Mouse (Mus musculus): ENCODE data around the gene Ftl1. TPM values are rescaled to one million over a fixed set of nuclear protein-coding genes. Genes with fewer than 3 reads are reported as not detected.
A peak's percentile ranks its signal among the peaks of the same experiment; 100 is the strongest.
"Not testable (repeated sequence)": the region's sequence is repeated elsewhere in the genome, so short reads cannot be mapped to it uniquely, and the experiment has no call there.

The Ftl1 gene
- polyA plus RNA-seq, 1 experiment from 2014 or later: 7,209 TPM

GRCm38 (mm10) chr7:45487861-45488292 lies 28.2 kb upstream of the Ftl1 start:
- DNase-seq (ENCODE audit: low spot score): peak; percentile 50
- peak overlapping the region; percentile 89 for H3K27ac ChIP-seq
- peaks cover 36% of the 10 kb centered on the region for H3K4me1 ChIP-seq (replicated peaks)
- H3K36me3 ChIP-seq: peaks cover 25% of the 10 kb centered on the region
- 22% methylated on average over 11 of the region's 11 CpGs for WGBS
- no peaks in the 10 kb centered on the region for H3K27me3 ChIP-seq (ENCODE audit: insufficient read depth, poor library complexity, severe bottlenecking)
- H3K4me3 ChIP-seq: peak overlapping the region; percentile 64
- H3K9me3 ChIP-seq: no peaks in the 10 kb centered on the region

GRCm38 (mm10) chr7:45486761-45487415 lies 27.2 kb upstream of the Ftl1 start, which contains the start of gene Gm45808:
Gene Gm45808, minus strand, starts transcription at chr7:45486811.
- WGBS: 83% methylated on average over 12 of the region's 12 CpGs
- no peaks in the 10 kb centered on the region for H3K9me3 ChIP-seq
- DNase-seq (ENCODE audit: low spot score): no peak
- H3K27ac ChIP-seq: 0 out of 2 replicates have a peak within 1 kb of the TSS, but pooled peaks have one; percentile 89
- H3K36me3 ChIP-seq: peaks cover 15% of the 10 kb centered on the region; the same call in 1 of the 2 replicates
- H3K4me1 ChIP-seq (replicated peaks): peaks cover 36% of the 10 kb centered on the region
- H3K27me3 ChIP-seq (ENCODE audit: insufficient read depth, poor library complexity, severe bottlenecking): no peaks in the 10 kb centered on the region
- no peak within 1 kb of the TSS; the same call in 1 of the 2 replicates for H3K4me3 ChIP-seq

- Histone ChIP-seq H3K27me3 (ENCODE audit: insufficient read depth, poor library complexity, severe bottlenecking) (no peaks in the 10 kb centered on the region), H3K9me3 (no peaks in the 10 kb centered on the region), H3K27ac (no peak overlapping the region), H3K36me3 (0 out of 2 replicates have a peak, but pooled peaks cover 15% of the 10 kb centered on the region), H3K4me3 (no peak overlapping the region), H3K4me1 (replicated peaks) (peaks cover 34% of the 10 kb centered on the region)
- no peak for DNase-seq (ENCODE audit: low spot score)
- WGBS: 85% methylated on average over 7 of the region's 7 CpGs
These were observed 26.5 kb upstream of the Ftl1 start for GRCm38 (mm10) chr7:45486158-45486557.

DNA sequence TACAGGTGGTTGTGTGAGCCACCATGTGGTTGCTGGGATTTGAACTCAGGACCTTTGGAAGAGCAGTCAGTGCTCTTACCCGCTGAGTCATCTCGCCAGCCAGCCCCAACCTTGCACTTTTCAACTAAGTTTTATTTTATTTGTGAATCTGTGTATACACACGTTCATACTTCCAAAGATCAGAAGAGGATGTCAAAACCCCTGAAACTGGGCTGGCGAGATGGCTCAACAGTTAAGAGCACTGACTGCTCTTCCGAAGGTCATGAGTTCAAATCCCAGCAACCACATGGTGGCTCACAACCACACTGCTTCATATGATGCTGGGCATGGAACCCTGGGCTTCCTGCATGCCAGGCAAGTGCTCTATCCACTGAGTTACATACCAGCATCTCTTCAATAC lies 25.3 kb upstream of the Ftl1 start:
- Histone ChIP-seq H3K36me3 (0 out of 2 replicates have a peak, but pooled peaks cover 15% of the 10 kb centered on the region), H3K4me1 (replicated peaks) (peaks cover 22% of the 10 kb centered on the region)
- not testable (repeated sequence) for H3K27ac ChIP-seq; H3K27me3 ChIP-seq (ENCODE audit: insufficient read depth, poor library complexity, severe bottlenecking); H3K4me3 ChIP-seq; DNase-seq (ENCODE audit: low spot score); H3K9me3 ChIP-seq
- 94% methylated on average over 5 of the region's 5 CpGs for WGBS

DNA sequence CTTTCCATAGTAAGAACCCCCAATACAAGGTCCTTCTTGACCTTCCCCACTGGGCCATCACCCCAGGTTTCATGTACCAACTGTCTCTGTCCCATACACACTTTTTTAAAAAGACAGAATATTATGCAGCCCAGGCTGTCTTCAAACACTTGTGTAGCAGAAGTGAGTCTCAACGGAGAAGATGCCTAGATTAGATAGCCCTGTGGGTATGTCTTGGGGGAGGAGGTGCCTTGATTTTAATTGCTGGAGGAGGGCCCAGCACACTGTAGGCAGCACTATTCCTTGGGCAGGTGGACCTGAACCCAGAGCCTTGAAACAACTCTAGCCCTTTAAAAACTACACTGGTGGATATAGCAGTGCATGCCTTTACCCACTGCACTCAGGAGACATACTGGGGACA lies 22.5 kb upstream of the Ftl1 start:
- Histone ChIP-seq H3K9me3 (no peaks in the 10 kb centered on the region), H3K4me3 (no peak overlapping the region), H3K4me1 (replicated peaks) (0 out of 2 replicates have a peak, but pooled peaks cover 3% of the 10 kb centered on the region), H3K27me3 (ENCODE audit: insufficient read depth, poor library complexity, severe bottlenecking) (no peaks in the 10 kb centered on the region), H3K36me3 (peaks cover 23% of the 10 kb centered on the region), H3K27ac (no peak overlapping the region)
- no peak for DNase-seq (ENCODE audit: low spot score)
- 85% methylated on average over 1 of the region's 1 CpGs for WGBS

GRCm38 (mm10) chr7:45481374-45481927 lies 21.8 kb upstream of the Ftl1 start, which contains the start of gene Tulp2:
Gene Tulp2, plus strand, starts transcription at chr7:45481877.
- WGBS: 49% methylated on average over 15 of the region's 15 CpGs
- Histone ChIP-seq H3K9me3 (no peaks in the 10 kb centered on the region), H3K27me3 (ENCODE audit: insufficient read depth, poor library complexity, severe bottlenecking) (no peaks in the 10 kb centered on the region), H3K27ac (no peak within 1 kb of the TSS), H3K4me1 (replicated peaks) (0 out of 2 replicates have a peak, but pooled peaks cover under 1% of the 10 kb centered on the region), H3K36me3 (peaks cover 20% of the 10 kb centered on the region), H3K4me3 (no peak within 1 kb of the TSS)
- peak; percentile 42 for DNase-seq (ENCODE audit: low spot score)

DNA sequence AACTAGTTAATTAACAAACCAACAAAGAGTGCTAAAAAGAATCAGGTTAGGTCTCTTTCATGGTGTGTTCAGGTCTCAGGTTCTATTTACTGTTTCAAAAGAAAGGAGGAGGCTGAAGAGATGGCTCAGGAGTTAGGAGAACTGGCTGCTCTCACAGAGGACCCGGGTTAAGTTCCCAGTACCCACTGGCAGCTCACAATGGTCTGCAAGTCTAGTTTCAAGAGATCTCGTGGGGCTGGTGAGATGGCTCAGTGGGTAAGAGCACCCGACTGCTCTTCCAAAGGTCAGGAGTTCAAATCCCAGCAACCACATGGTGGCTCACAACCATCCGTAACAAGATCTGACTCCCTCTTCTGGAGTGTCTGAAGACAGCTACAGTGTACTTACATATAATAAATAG lies 20.6 kb upstream of the Ftl1 start:
- not testable (repeated sequence) for H3K4me3 ChIP-seq; DNase-seq (ENCODE audit: low spot score); H3K9me3 ChIP-seq; H3K27ac ChIP-seq; H3K4me1 ChIP-seq (replicated peaks); H3K27me3 ChIP-seq (ENCODE audit: insufficient read depth, poor library complexity, severe bottlenecking)
- H3K36me3 ChIP-seq: peaks cover 14% of the 10 kb centered on the region
- 84% methylated on average over 3 of the region's 4 CpGs for WGBS

DNA sequence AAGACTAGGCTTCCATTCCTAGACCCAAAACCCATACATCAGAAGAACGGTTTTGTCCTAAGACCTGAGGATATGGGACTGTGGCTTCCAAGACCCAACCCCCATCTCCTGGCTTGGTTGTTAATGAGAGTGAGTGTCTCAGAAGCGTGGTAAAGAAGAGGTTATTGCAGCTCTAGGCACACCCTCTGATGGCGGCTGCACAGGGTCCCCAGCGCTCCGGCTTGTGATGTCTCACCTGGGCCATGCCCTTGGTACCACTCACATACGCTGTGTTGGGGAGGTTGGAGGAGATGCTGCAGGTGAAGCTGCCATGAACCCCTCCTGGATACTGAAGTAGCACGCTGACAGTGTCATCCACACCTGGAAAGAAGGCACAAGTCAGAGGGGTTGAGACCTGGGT lies 19.1 kb upstream of the Ftl1 start:
- Histone ChIP-seq H3K27ac (no peak overlapping the region), H3K27me3 (ENCODE audit: insufficient read depth, poor library complexity, severe bottlenecking) (no peaks in the 10 kb centered on the region), H3K36me3 (peaks cover 21% of the 10 kb centered on the region), H3K4me3 (no peak overlapping the region), H3K4me1 (replicated peaks) (no peaks in the 10 kb centered on the region), H3K9me3 (no peaks in the 10 kb centered on the region)
- no peak for DNase-seq (ENCODE audit: low spot score)
- WGBS: 95% methylated on average over 7 of the region's 7 CpGs

DNA sequence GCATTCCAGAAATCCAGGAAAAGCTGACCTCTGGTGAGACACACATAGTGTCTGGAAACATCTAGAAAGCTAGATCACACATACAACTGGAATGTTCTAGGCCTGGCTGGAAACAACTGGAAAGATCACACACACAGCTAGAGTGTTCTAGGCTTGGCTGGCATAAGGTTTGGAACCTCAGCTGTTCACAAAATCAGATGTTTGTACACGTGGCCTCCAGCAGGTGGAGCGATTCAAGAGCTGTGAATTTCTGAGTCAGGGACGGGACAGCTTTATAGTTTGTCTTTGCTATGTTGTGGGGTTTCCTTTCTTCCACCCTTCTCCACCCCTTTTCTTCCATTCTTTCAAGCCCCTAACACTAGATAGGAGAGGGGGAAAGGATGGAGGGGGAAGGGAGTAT lies 17.3 kb upstream of the Ftl1 start:
- DNase-seq (ENCODE audit: low spot score): peak; percentile 45
- H3K27ac ChIP-seq: no peak overlapping the region
- 25% methylated on average over 3 of the region's 3 CpGs for WGBS
- no peaks in the 10 kb centered on the region for H3K4me1 ChIP-seq (replicated peaks)
- H3K4me3 ChIP-seq: no peak overlapping the region
- H3K27me3 ChIP-seq (ENCODE audit: insufficient read depth, poor library complexity, severe bottlenecking): no peaks in the 10 kb centered on the region
- no peaks in the 10 kb centered on the region for H3K9me3 ChIP-seq
- H3K36me3 ChIP-seq: peaks cover 21% of the 10 kb centered on the region

GRCm38 (mm10) chr7:45476453-45476852 lies 16.8 kb upstream of the Ftl1 start:
- H3K9me3 ChIP-seq: no peaks in the 10 kb centered on the region
- H3K4me1 ChIP-seq (replicated peaks): no peaks in the 10 kb centered on the region
- WGBS: 60% methylated on average over 1 of the region's 1 CpGs
- peaks cover 21% of the 10 kb centered on the region for H3K36me3 ChIP-seq
- H3K27ac ChIP-seq: no peak overlapping the region
- H3K4me3 ChIP-seq: no peak overlapping the region
- H3K27me3 ChIP-seq (ENCODE audit: insufficient read depth, poor library complexity, severe bottlenecking): no peaks in the 10 kb centered on the region
- no peak for DNase-seq (ENCODE audit: low spot score)

DNA sequence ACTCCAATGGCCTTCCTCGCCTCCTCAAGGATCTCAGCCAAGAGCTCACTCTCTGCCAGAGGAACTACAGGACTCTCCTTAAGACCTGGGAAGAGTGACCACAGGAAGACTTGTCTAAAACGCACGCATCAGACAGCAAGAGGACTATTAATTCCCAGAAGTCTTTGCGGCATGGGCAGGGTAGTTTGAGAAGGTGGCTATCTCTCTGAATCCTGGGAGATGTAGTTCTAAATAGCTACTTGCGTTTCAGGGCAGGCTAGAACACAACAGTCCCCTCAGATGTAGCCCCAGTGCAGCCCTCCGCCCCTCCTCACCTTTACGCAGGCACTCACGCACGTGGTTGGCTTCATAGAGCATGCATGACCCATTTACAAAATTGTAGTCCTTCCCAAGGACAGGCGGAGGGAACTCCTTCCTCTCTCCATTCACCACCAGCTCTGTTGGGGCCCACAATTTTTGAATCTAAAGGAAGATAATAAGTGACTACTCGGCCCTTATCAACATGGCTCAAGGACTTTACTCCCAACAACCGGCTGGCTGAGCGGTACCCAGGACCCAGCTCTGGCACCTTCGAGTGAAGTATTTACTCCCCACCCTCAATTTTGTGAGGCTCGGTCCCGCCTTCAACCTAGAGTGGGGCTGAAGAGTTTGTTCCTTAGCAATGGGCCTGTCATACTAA lies 15.7 kb upstream of the Ftl1 start:
- 72% methylated on average over 16 of the region's 16 CpGs for WGBS

DNA sequence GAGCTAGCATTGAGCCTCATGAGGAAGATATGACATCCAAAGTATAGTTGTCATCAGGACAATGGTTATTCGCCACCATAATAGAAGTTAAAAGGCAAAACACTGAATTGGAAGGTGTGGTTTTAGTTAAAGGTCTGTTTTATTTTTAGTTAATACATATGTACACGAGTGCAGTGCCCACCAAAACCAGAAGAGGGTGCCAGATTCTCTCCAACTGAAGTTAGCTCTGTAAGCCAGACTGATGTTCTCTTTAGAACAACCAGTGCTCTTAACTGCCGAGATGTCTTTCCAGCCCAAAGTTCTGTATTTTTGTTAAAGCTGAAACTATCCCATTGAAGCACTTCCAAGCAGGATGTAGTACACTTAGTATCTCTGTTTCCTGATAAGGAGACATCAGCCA lies 11.2 kb upstream of the Ftl1 start:
- Histone ChIP-seq H3K4me1 (replicated peaks) (peaks cover 12% of the 10 kb centered on the region), H3K27ac (no peak overlapping the region), H3K9me3 (no peaks in the 10 kb centered on the region), H3K27me3 (ENCODE audit: insufficient read depth, poor library complexity, severe bottlenecking) (no peaks in the 10 kb centered on the region), H3K4me3 (no peak overlapping the region), H3K36me3 (peaks cover 13% of the 10 kb centered on the region; the same call in 1 of the 2 replicates)
- peak; percentile 63 for DNase-seq (ENCODE audit: low spot score)
- 15% methylated on average over 3 of the region's 3 CpGs for WGBS

More for the DNA sequence above, 15.7 kb upstream of the Ftl1 start:
- Histone ChIP-seq H3K9me3 (no peaks in the 10 kb centered on the region), H3K4me3 (peak overlapping the region; percentile 18; the same call in 1 of the 2 replicates), H3K27ac (0 out of 2 replicates have a peak overlapping the region, but pooled peaks have one; percentile 13), H3K27me3 (ENCODE audit: insufficient read depth, poor library complexity, severe bottlenecking) (no peaks in the 10 kb centered on the region), H3K36me3 (peaks cover 21% of the 10 kb centered on the region), H3K4me1 (replicated peaks) (no peaks in the 10 kb centered on the region)
- no peak for DNase-seq (ENCODE audit: low spot score)
